Mouse (Mus musculus) kidney, adult 8-10 months (tissue): ENCODE data around the gene Col1a2.

Source experiments
- DNase-seq, 2 experiments: peaks; one replicate each; pipeline ENCODE4 v3.0.0; 2022

The Col1a2 gene

GRCm38 (mm10) chr6:4590089-4590488, 85.5 kb downstream of the Col1a2 start:
- DNase-seq, result no peak
